Mouse (Mus musculus): ENCODE measurements around the gene Syngr2.
A peak's percentile ranks its signal among the peaks of the same experiment; 100 is the strongest.

Syngr2 gene

GRCm38 (mm10) chr11:117809407-117810311, at the start of gene Syngr2, which contains the start of gene Gm20708:
TSS of gene Syngr2 (plus strand) at chr11:117809668.
TSS of gene Gm20708 (plus strand) at chr11:117809668.
- DNase-seq (ENCODE audit: inconsistent age in 2 of 2, low spot score in 1 of 2) = peak; percentile 81 to 91

DNA sequence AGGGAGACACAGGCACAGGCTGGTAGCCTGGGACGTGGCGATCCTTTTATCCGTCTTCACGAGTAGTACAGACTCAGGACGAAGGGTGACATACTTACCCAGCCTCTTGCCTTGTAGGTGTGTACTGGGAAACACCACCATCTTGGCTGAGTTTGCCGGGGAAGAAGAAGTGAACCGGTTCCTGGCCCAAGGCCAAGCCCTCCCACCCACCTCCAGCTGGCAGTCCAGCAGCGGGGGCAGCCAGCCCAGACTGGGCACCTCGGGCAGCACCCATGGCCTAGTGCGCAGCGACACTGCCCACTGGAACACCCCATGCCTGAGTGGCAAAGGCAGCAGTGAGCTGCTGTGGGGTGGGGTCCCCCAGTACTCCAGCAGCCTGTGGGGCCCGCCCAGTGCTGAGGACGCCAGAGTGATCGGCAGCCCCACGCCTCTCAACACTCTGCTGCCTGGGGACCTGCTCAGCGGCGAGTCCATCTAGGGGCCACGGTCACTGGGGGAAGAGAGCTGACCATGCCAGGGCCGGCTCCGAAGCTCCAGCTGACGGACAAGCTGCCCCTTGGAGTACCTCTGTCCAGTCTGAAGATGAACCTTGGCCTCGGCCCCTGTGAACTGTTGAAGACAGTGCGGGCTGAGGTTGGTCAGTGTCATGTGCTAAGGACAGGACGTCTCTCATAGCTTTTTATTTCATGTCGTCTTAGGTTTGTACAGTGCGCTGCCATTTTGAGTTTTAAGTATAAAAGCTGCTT, 48.9 kb upstream of the Syngr2 start:
- DNase-seq (ENCODE audit: inconsistent age in 2 of 2, low spot score in 1 of 2) = no peak

- no peak for DNase-seq (ENCODE audit: inconsistent age in 2 of 2, low spot score in 1 of 2)
Measured at GRCm38 (mm10) chr11:117761801-117762200, 47.7 kb upstream of the Syngr2 start.

GRCm38 (mm10) chr11:117762246-117762645, 47.2 kb upstream of the Syngr2 start:
- no peak for DNase-seq (ENCODE audit: inconsistent age in 2 of 2, low spot score in 1 of 2)

GRCm38 (mm10) chr11:117764319-117764718, 45.1 kb upstream of the Syngr2 start:
- DNase-seq (ENCODE audit: inconsistent age in 2 of 2, low spot score in 1 of 2) = no peak

GRCm38 (mm10) chr11:117765361-117765760, 44.1 kb upstream of the Syngr2 start:
- no peak for DNase-seq (ENCODE audit: inconsistent age in 2 of 2, low spot score in 1 of 2)

DNA sequence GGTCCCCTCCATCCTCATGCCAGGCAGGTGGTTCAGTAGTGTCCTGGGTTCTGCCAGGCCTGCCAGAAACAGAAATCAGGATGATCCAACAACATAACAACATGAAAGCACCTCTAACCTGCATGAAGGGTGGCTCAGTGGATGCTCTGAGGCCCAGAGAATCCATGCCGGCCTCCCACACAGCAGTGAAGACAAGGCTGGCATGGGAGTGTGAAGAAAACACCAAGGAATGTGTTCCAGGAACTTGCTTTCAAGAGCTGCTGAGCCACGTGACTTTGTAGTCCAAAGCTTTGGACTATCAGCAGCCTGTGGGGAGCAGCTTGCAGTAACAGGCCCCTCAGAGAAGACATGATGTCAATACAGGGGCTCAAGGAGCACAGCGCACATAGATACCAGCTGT, 43.2 kb upstream of the Syngr2 start:
- no peak for DNase-seq (ENCODE audit: inconsistent age in 2 of 2, low spot score in 1 of 2)

- no peak for DNase-seq (ENCODE audit: inconsistent age in 2 of 2, low spot score in 1 of 2)
Measured at GRCm38 (mm10) chr11:117768725-117769682, 40.5 kb upstream of the Syngr2 start.

- DNase-seq (ENCODE audit: inconsistent age in 2 of 2, low spot score in 1 of 2) = no peak
Measured at GRCm38 (mm10) chr11:117769683-117770047, 39.8 kb upstream of the Syngr2 start.

- DNase-seq (ENCODE audit: inconsistent age in 2 of 2, low spot score in 1 of 2) = no peak
Measured at GRCm38 (mm10) chr11:117770407-117770806, 39.1 kb upstream of the Syngr2 start.

- no peak for DNase-seq (ENCODE audit: inconsistent age in 2 of 2, low spot score in 1 of 2)
Measured at GRCm38 (mm10) chr11:117772352-117772751, 37.1 kb upstream of the Syngr2 start.

DNA sequence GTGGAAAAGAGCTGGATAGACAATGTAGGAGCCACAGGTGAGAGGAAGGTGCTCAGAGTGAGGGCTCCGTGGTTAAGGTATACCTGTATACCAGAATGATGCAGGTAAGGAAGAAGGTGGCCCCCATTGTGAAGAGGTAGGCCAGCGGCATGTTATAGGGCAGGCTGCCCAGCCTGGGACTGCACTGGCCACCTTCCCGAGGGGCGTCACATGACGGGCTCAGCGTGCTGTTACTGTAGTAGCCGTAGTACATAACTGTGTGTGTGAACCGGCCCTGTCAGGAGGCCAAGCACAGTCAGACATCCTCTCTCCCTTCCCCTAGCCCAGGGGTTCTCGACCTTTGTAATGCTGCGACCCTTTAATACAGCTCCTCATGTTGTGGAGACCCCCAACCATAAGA, 34.5 kb upstream of the Syngr2 start:
- DNase-seq (ENCODE audit: inconsistent age in 2 of 2, low spot score in 1 of 2) = peak in 1 of 2 experiments; percentile 27

DNA sequence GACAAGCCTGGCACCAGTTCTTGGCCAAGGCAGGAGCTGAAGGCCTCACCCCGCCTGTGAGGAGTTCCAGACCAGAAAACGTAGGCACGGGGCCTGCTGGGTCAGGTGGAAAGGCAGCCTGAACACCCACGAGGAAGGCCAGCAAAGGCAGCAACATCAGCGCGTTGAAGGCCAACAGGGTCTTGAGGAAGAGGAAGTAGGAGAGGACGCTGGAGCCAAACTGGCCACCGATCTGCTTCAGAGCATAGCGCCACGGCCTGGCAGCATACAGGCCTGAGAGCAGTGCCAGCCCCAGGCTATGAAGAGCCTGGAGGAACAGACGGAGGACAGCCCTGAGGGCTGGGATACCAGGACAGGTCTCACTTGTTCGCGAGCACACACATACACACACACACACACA, 33.9 kb upstream of the Syngr2 start:
- peak in 1 of 2 experiments; percentile 27 for DNase-seq (ENCODE audit: inconsistent age in 2 of 2, low spot score in 1 of 2)

- DNase-seq (ENCODE audit: inconsistent age in 2 of 2, low spot score in 1 of 2) = peak; percentile 62 to 83
Measured at GRCm38 (mm10) chr11:117776085-117776792, 33.2 kb upstream of the Syngr2 start.

DNA sequence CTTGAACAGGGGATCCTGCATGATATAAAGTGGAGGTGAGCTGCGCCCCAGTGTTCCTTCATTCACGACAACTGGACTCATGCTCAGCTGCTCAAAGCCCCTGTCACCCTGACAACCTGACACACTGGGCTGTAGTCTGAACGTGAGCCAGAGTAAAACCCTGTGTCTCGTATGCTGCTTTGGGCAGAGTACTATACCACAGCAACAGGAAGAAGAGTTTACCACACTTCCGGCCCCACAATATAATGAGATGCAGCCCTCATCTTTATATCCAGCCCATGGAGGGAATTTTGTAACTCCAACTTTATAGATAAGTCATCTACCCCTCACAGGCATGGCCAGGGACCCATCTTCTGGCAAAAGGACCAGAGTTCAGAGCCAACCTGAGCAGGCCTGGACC, 32.4 kb upstream of the Syngr2 start:
- DNase-seq (ENCODE audit: inconsistent age in 2 of 2, low spot score in 1 of 2) = no peak

GRCm38 (mm10) chr11:117778031-117778430, 31.4 kb upstream of the Syngr2 start:
- DNase-seq (ENCODE audit: inconsistent age in 2 of 2, low spot score in 1 of 2) = peak in 1 of 2 experiments; percentile 77

DNA sequence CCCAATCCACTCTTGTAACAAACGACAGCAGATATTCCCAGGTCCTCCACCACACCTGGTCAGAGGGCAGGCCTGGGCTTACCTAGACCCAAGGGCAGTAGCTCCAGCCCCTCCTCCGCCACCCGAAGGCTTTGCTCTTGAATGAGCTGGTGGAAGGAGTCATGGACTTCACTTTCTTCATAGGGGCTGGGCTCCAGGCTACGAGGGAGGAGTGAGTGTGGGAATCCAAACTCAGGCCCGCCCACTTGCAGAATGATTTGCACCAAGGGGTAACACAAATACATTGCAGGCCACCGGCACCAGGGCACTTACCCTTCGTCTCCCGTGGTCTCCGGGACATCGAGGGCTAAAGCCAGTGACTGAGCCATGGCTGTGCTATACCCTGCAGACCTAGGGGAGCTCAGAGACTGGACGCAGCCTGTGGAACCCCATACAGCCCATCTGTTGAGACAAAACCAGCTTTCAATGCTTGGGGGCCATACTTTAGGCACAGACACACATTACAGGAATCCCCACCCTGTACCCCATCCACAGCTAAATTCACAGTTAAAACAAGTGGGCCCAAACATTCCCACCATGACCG, 30.5 kb upstream of the Syngr2 start:
- peak; percentile 46 to 70 for DNase-seq (ENCODE audit: inconsistent age in 2 of 2, low spot score in 1 of 2)

DNA sequence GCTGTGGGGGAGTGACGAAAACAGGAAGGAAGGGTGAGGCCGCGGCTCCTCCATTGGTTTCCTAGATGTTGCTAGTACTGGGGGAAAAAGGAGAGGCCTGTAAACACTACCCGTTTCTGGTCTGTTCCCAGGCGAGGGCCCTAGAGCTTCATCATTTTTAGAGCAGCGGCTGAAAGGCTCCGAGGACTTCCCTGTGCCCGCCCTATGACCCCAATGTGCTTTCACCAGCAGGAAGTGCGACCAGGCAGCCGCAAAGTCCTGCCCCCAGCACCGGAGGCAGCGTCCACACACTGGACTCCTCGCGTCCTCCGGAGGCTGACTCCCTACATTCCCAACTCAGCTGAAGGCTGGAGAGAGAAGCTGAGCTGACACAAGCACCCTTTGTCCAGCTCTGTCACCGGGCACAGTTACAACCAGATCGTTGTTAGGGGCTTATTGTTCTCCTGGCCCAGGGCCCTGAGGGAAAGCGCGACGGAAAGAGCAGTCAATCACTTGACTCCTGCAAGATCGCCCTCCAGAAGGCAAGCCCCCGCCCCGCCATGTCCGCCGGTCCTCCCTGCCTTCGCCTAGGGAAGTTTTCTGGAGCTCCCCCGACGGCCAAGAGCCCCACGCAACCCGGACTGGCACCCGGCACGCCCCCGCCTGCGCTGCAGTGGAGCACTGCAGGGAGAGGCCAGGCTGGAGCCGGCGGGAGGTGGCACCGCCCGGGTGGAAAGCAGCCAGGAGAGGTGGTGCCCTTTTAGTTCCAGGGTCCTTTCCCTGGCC, 29.9 kb upstream of the Syngr2 start:
- peak; percentile 84 to 92 for DNase-seq (ENCODE audit: inconsistent age in 2 of 2, low spot score in 1 of 2)

- no peak for DNase-seq (ENCODE audit: inconsistent age in 2 of 2, low spot score in 1 of 2)
Measured at GRCm38 (mm10) chr11:117780199-117780515, 29.3 kb upstream of the Syngr2 start.
